Mouse (Mus musculus): ENCODE measurements at regions not wholly inside any gene's neighbourhood (a gene's known extent, or its start where the extent isn't known, plus 50 kb on each side); places are given as distances from the start of the nearest gene placed in this dataset.

GRCm38 (mm10) chr10:29640249-29640648 is 104.6 kb upstream of the Rspo3 start:
- no peak for DNase-seq (ENCODE audit: low read depth, low spot score)

GRCm38 (mm10) chr10:29635828-29636227 is 100.2 kb upstream of the Rspo3 start:
- DNase-seq (ENCODE audit: low read depth, low spot score), result no peak

GRCm38 (mm10) chr10:29595455-29595854 is 59.8 kb upstream of the Rspo3 start:
- DNase-seq (ENCODE audit: low read depth, low spot score), result no peak

- DNase-seq (ENCODE audit: low read depth, low spot score), result no peak
These were observed 59.3 kb upstream of the Rspo3 start for GRCm38 (mm10) chr10:29594969-29595368.

GRCm38 (mm10) chr10:29592906-29593305 is 57.2 kb upstream of the Rspo3 start:
- DNase-seq (ENCODE audit: low read depth, low spot score), result no peak

- no peak for DNase-seq (ENCODE audit: low read depth, low spot score)
These were observed 54.5 kb upstream of the Rspo3 start for GRCm38 (mm10) chr10:29590187-29590586.

- no peak for DNase-seq (ENCODE audit: low read depth, low spot score)
These were observed 54.1 kb upstream of the Rspo3 start for GRCm38 (mm10) chr10:29589739-29590138.

Data from 3T3-L1 (cell line).